In genomic region chr7:113826510-113826909, GRCm38 (mm10) we compare ENCODE assay signal across 15 mouse cellular contexts.
A peak's percentile ranks its signal among the peaks of the same experiment; 100 is the strongest.
DNase-seq lines count a peak whose midpoint lies in the region; ATAC-seq lines count a peak whose summit lies in the region.
"Had no signal": no experiment of that assay in that cellular context is flagged by ENCODE, and none has a peak within 500 bp of the region (broad histone marks: within the 10 kb centered on the region; RNA-seq: fewer than 3 reads in every experiment).

No protein-coding gene starts in this region.

- H3K4me2 ChIP-seq in heart, embryonic 14.5 days (ENCODE audit: low read length), result 0 out of 2 replicates have a peak overlapping the region, but pooled peaks have one; percentile 13
- 0 out of 2 replicates have a peak overlapping the region, but pooled peaks have one; percentile 1 for H3K4me2 ChIP-seq in neural tube, embryonic 12.5 days (replicated peaks)

- 19% methylated on average over 1 of the region's 1 CpGs for WGBS in heart, embryonic 14.5 days
- WGBS in neural tube, embryonic 12.5 days, result 19% methylated on average over 1 of the region's 1 CpGs

- H3K9me3 ChIP-seq in heart, embryonic 14.5 days (ENCODE audit: control insufficient read depth, low read length), result no peaks in the 10 kb centered on the region
- H3K9me3 ChIP-seq in neural tube, embryonic 12.5 days, result no peaks in the 10 kb centered on the region

- peaks cover 33 to 48% of the 10 kb centered on the region in 2 experiments for H3K4me1 ChIP-seq in heart, embryonic 14.5 days (ENCODE audit: control insufficient read depth in 2 of 2, insufficient read depth in 2 of 2, low read length in 2 of 2)
- H3K4me1 ChIP-seq in neural tube, embryonic 12.5 days, result peaks cover 8% of the 10 kb centered on the region; the same call in 1 of the 2 replicates

- peak overlapping the region in 1 of 2 experiments; percentile 33; a peak in 3 of 4 replicates for H3K27ac ChIP-seq in heart, embryonic 14.5 days (replicated peaks in 1 of 2; ENCODE audit: control insufficient read depth in 1 of 2, insufficient read depth in 1 of 2, low read depth in 2 of 2, low read length in 2 of 2)
- no peak overlapping the region for H3K27ac ChIP-seq in neural tube, embryonic 12.5 days

- no peak for ATAC-seq in heart, embryonic 14.5 days (ENCODE audit: insufficient number of reproducible peaks, insufficient read depth, low FRiP score, low read depth)
- ATAC-seq in neural tube, embryonic 12.5 days (ENCODE audit: low FRiP score, low read depth), result no peak
- ATAC-seq: Patski had no signal

- no peak overlapping the region for H3K4me3 ChIP-seq in heart, embryonic 14.5 days (ENCODE audit: control insufficient read depth in 1 of 2, insufficient read depth in 1 of 2, low read depth in 1 of 2, low read length in 2 of 2)
- H3K4me3 ChIP-seq in neural tube, embryonic 12.5 days, result no peak overlapping the region

- H3K9ac ChIP-seq in heart, embryonic 14.5 days (ENCODE audit: low read length), result no peak overlapping the region
- H3K9ac ChIP-seq in neural tube, embryonic 12.5 days, result no peak overlapping the region

- H3K27me3 ChIP-seq in heart, embryonic 14.5 days (ENCODE audit: control insufficient read depth, insufficient read depth, low read length), result no peaks in the 10 kb centered on the region
- no peaks in the 10 kb centered on the region for H3K27me3 ChIP-seq in neural tube, embryonic 12.5 days (replicated peaks)

- no peaks in the 10 kb centered on the region for H3K36me3 ChIP-seq in heart, embryonic 14.5 days (ENCODE audit: control insufficient read depth, insufficient read depth, low read length)
- no peaks in the 10 kb centered on the region for H3K36me3 ChIP-seq in neural tube, embryonic 12.5 days

- peak; percentile 36 for DNase-seq in embryo, embryonic 9.5 days (ENCODE audit: extremely low spot score)
- no peak for DNase-seq in embryo, embryonic 10 days (ENCODE audit: low spot score)
- DNase-seq in heart, adult 9 months (ENCODE audit: low spot score in 2 of 2), result no peak
- no peak for DNase-seq in neural tube, embryonic 10.5 days (ENCODE audit: extremely low spot score, low spot score)
- DNase-seq in thymus, adult 18-20 months, result no peak
- no peak for DNase-seq in lung, postnatal 14 days
- DNase-seq: adrenal gland, adult 8-10 months; cerebellum, adult 9-11 months; gastrocnemius, postnatal 14 days; kidney, adult 18-20 months; kidney, postnatal 36 days; thymus, postnatal 25 days had no signal
